Mouse (Mus musculus): ENCODE measurements around the gene Tmem215. TPM values are rescaled to one million over a fixed set of nuclear protein-coding genes. Genes with fewer than 3 reads are reported as not detected.

The Tmem215 gene
- total RNA-seq, 2 experiments from 2014 or later: not detected

Other genes starting within 250 kb of the Tmem215 start
- gene Ddx58, start 232.4 kb upstream of the Tmem215 start, total RNA-seq (2015; ENCODE audit: low replicate concordance): 13.8 and 18.6 TPM in 2 replicates
- gene Ddx58, start 232.4 kb upstream of the Tmem215 start, total RNA-seq (2017; ENCODE audit: low replicate concordance): 7.4 and 10.6 TPM in 2 replicates
- 2.5 TPM in 1 of 2 replicates, not detected in the other for gene Smim27, start 202.6 kb upstream of the Tmem215 start, total RNA-seq (2015; ENCODE audit: low replicate concordance)
- gene Smim27, start 202.6 kb upstream of the Tmem215 start, total RNA-seq (2017; ENCODE audit: low replicate concordance): 4.2 and 4.4 TPM in 2 replicates
- gene Topors, start 202.3 kb upstream of the Tmem215 start, total RNA-seq (2015; ENCODE audit: low replicate concordance): 10.0 and 12.3 TPM in 2 replicates
- 11.0 and 14.8 TPM in 2 replicates for gene Topors, start 202.3 kb upstream of the Tmem215 start, total RNA-seq (2017; ENCODE audit: low replicate concordance)
- 24.5 and 32.1 TPM in 2 replicates for gene Ndufb6, start 192.8 kb upstream of the Tmem215 start, total RNA-seq (2015; ENCODE audit: low replicate concordance)
- gene Ndufb6, start 192.8 kb upstream of the Tmem215 start, total RNA-seq (2017; ENCODE audit: low replicate concordance): 5.6 and 31.8 TPM in 2 replicates
- gene Aptx, start 231.0 kb downstream of the Tmem215 start, total RNA-seq (2015; ENCODE audit: low replicate concordance): 1.2 and 3.6 TPM in 2 replicates
- gene Aptx, start 231.0 kb downstream of the Tmem215 start, total RNA-seq (2017; ENCODE audit: low replicate concordance): 1.1 and 1.7 TPM in 2 replicates
- gene Dnaja1, start 250.0 kb downstream of the Tmem215 start, total RNA-seq (2015; ENCODE audit: low replicate concordance): 36.1 and 39.5 TPM in 2 replicates
- gene Dnaja1, start 250.0 kb downstream of the Tmem215 start, total RNA-seq (2017; ENCODE audit: low replicate concordance): 45.3 and 78.4 TPM in 2 replicates